Mouse (Mus musculus) neural tube, embryonic 12.5 days (tissue): ENCODE data around the gene Kdm5a. TPM values are rescaled to one million over a fixed set of nuclear protein-coding genes. Genes with fewer than 3 reads are reported as not detected.

Experiments used
- ATAC-seq: fragments of 200-750 bp; cut with Nextera tagmentation; 2 replicates; pipeline ENCODE4 v1.8.0; 2017; ENCODE audit warnings: low read depth, mild to moderate bottlenecking, moderate TSS enrichment, moderate library complexity; ENCODE audit not compliant: low FRiP score
- H3K27ac ChIP-seq: fragments of 300-500 bp; sonication (generic); 2 replicates; pipeline ENCODE4 v1.5.1; 2016
- H3K27me3 ChIP-seq: fragments of 300-500 bp; sonication (generic); replicated peaks from 2 replicates; pipeline ENCODE4 v1.6.1; 2016; ENCODE audit warnings: mild to moderate bottlenecking
- H3K36me3 ChIP-seq: fragments of 300-500 bp; sonication (generic); 2 replicates; pipeline ENCODE4 v1.6.1; 2016; ENCODE audit warnings: mild to moderate bottlenecking
- H3K4me1 ChIP-seq: fragments of 300-500 bp; sonication (generic); 2 replicates; pipeline ENCODE4 v1.6.1; 2016
- H3K4me2 ChIP-seq: fragments of 300-500 bp; sonication (generic); replicated peaks from 2 replicates; pipeline ENCODE4 v1.6.1; 2016; ENCODE audit warnings: mild to moderate bottlenecking
- H3K4me3 ChIP-seq: fragments of 300-500 bp; sonication (generic); 2 replicates; pipeline ENCODE4 v1.5.1; 2016
- H3K9ac ChIP-seq: fragments of 300-500 bp; sonication (generic); 2 replicates; pipeline ENCODE4 v1.6.1; 2016; ENCODE audit warnings: mild to moderate bottlenecking
- H3K9me3 ChIP-seq: fragments of 300-500 bp; sonication (generic); 2 replicates; pipeline ENCODE4 v1.6.1; 2016; ENCODE audit warnings: mild to moderate bottlenecking
- WGBS: fragments of 180-500 bp; shearing (Covaris S2); methylation state at CpG from one replicate; pipeline ENCODE4 v1.1.7; 2016; 5-methylcytosine and 5-hydroxymethylcytosine counted together
- polyA plus RNA-seq: library from polyadenylated mRNA; unstranded; fragments of >200 nt; fragmentation: Nextera tagmentation; extraction: Ambion mirVana; gene quantifications from 2 replicates; pipeline ENCODE4 v1.2.1, GENCODE M21; 2016

Gene Kdm5a
- polyA plus RNA-seq, 1 experiment from 2014 or later, result 51.4 TPM

DNA sequence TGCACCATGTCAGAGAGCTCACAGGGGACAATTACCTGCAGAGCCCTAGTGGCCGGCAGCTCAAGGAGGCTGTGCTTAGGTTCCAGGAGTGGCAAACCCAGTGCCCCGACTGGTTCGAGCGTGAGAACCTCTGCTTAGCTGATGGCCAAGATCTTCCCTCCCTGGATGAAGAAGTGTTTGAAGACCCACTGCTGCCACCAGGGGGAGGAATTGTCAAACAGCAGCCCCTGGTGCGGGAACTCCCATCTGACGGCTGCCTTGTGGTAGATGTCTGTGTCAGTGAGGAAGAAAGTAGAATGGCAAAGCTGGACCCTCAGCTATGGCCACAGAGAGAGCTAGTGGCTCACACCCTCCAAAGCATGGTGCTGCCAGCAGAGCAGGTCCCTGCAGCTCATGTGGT, 117.6 kb downstream of the Kdm5a start:
- ATAC-seq, result no peak
- peaks cover 30% of the 10 kb centered on the region for H3K36me3 ChIP-seq
- H3K9me3 ChIP-seq, result no peaks in the 10 kb centered on the region
- H3K4me3 ChIP-seq, result no peak overlapping the region
- no peak overlapping the region for H3K4me2 ChIP-seq
- WGBS, result 90% methylated on average over 6 of the region's 6 CpGs
- no peaks in the 10 kb centered on the region for H3K27me3 ChIP-seq
- no peak overlapping the region for H3K9ac ChIP-seq
- no peak overlapping the region for H3K27ac ChIP-seq
- no peaks in the 10 kb centered on the region for H3K4me1 ChIP-seq

DNA sequence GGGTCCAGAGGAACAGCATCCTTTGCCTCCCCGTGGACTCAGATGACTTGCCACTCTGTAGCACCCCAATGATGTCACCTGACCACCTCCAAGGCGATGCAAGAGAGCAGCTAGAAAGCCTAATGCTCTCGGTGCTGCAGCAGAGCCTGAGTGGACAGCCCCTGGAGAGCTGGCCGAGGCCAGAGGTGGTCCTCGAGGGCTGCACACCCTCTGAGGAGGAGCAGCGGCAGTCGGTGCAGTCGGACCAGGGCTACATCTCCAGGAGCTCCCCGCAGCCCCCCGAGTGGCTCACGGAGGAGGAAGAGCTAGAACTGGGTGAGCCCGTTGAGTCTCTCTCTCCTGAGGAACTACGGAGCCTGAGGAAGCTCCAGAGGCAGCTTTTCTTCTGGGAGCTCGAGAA, 118.1 kb downstream of the Kdm5a start:
- Histone ChIP-seq H3K4me2 (no peak overlapping the region), H3K36me3 (peaks cover 30% of the 10 kb centered on the region), H3K4me3 (no peak overlapping the region), H3K27me3 (no peaks in the 10 kb centered on the region), H3K9ac (no peak overlapping the region), H3K9me3 (no peaks in the 10 kb centered on the region), H3K27ac (no peak overlapping the region), H3K4me1 (no peaks in the 10 kb centered on the region)
- ATAC-seq, result no peak
- WGBS, result 90% methylated on average over 14 of the region's 14 CpGs

DNA sequence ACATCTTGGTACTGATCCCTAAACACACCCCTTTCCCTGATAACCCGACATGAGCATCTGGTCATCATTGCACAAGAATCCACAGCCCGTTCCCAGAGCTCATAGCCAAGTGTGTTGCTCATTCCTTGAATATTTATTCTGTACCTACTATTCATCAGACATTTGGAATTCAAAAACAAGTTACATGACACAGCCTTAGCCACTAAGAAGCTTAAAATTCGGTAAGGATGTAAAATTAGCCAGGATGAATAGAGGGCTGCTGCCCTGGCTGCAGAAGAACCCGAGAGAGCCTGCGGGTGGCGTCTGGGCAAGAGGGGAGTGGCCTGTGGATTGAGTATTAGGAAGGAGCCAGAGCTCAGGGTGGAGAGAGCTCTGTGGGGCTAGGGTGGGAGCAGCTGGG, 118.8 kb downstream of the Kdm5a start:
- no peaks in the 10 kb centered on the region for H3K9me3 ChIP-seq
- no peak overlapping the region for H3K4me3 ChIP-seq
- no peak for ATAC-seq
- H3K9ac ChIP-seq, result no peak overlapping the region
- no peaks in the 10 kb centered on the region for H3K4me1 ChIP-seq
- 43% methylated on average over 6 of the region's 6 CpGs for WGBS
- peaks cover 30% of the 10 kb centered on the region for H3K36me3 ChIP-seq
- no peaks in the 10 kb centered on the region for H3K27me3 ChIP-seq
- H3K27ac ChIP-seq, result no peak overlapping the region
- no peak overlapping the region for H3K4me2 ChIP-seq

DNA sequence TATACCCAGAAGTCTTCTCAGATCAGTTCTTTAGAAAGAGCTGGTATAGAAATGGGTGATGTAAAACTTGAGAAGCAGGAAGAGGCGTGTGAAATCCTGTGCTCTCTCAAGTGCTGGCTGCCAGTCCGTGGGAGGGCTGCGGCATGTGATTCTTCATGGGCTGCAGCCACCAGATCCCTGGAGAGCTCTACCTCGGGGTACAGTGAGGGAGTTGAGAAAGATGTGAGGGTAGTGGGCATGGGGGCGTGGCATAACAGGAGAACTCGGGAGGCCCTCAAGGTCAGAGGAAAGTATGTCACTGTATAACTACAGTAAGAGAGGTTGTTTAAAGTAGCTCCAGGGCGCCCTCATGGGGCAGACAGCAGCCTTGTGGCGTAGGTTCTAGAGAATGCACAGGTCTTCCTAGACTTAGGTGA, 119.3 kb downstream of the Kdm5a start:
- 37% methylated on average over 8 of the region's 8 CpGs for WGBS

DNA sequence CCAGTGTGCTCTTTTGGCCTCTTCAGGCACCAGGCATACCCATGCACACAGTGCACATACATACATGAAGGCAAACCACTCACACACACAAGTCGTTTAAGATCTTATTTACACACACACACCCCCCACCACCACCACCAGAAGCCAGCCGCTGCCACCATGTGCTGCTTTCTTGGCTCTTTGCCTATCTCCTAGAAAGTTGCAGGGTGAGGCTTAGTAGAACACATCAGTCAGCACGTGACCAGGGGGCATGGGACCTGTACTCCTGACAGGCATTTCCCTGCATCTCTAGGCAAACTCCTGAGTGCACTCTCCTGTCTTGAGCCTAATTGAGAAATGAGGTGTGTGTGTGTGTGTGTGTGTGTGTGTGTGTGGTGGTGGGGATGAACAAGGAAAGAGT, 121.1 kb downstream of the Kdm5a start:
- H3K9ac ChIP-seq, result no peak overlapping the region
- no peak for ATAC-seq
- no peak overlapping the region for H3K4me2 ChIP-seq
- no peak overlapping the region for H3K4me3 ChIP-seq
- peaks cover 18% of the 10 kb centered on the region for H3K36me3 ChIP-seq
- 89% methylated on average over 3 of the region's 3 CpGs for WGBS
- peaks cover 6% of the 10 kb centered on the region for H3K4me1 ChIP-seq
- no peaks in the 10 kb centered on the region for H3K27me3 ChIP-seq
- no peak overlapping the region for H3K27ac ChIP-seq
- no peaks in the 10 kb centered on the region for H3K9me3 ChIP-seq

More for the DNA sequence above, 119.3 kb downstream of the Kdm5a start:
- no peak overlapping the region for H3K4me2 ChIP-seq
- H3K27ac ChIP-seq, result no peak overlapping the region
- H3K4me1 ChIP-seq, result no peaks in the 10 kb centered on the region
- H3K9me3 ChIP-seq, result no peaks in the 10 kb centered on the region
- peaks cover 26% of the 10 kb centered on the region for H3K36me3 ChIP-seq
- no peaks in the 10 kb centered on the region for H3K27me3 ChIP-seq
- peak; percentile 39 for ATAC-seq
- no peak overlapping the region for H3K9ac ChIP-seq
- no peak overlapping the region for H3K4me3 ChIP-seq

DNA sequence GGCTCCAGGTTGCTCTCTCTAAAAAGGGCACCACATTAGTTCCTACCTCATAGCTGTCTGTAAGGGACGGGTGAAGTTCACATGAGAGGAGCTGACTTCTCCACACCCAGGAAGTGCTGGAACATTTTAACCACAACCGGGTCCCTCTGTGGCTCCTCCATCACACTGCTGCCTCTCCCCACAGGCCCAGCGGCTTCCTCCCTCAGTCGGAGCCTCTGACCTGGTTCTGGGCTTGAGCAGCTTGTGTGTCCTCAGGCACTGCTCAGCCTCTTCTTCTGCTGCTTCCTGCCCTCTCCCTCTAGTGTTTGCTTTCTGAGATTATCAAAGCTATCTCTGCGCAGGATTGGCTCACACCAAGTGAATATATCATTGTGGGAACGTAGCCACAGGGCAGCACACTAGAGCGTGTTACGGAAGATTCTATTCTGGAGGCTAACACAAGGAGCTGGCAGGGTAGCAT, 122.2 kb downstream of the Kdm5a start:
- Histone ChIP-seq H3K27me3 (no peaks in the 10 kb centered on the region), H3K4me1 (peaks cover 15% of the 10 kb centered on the region), H3K27ac (no peak overlapping the region), H3K9me3 (no peaks in the 10 kb centered on the region), H3K9ac (no peak overlapping the region), H3K36me3 (peaks cover 11% of the 10 kb centered on the region), H3K4me2 (no peak overlapping the region), H3K4me3 (no peak overlapping the region)
- 69% methylated on average over 8 of the region's 8 CpGs for WGBS
- ATAC-seq, result no peak

DNA sequence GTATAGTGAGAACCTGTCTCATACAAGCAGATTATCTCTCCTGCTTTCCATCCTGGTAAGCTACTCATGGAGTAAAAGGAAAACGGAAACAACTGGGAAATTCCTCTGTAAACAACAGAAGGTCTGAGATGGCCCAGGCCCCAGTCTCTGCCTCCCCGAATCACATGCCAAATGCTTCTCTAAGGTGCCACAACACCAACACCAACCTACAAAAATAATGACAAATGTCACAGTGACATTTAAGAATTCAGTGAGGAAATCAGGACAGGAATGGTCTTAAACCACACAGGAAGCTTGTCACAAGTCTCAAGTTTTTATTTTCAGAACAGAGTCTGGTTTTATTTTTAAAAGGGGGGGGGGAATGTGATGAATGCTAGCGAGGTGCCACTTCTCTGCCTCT, 124.7 kb downstream of the Kdm5a start:
- Histone ChIP-seq H3K4me1 (peaks cover 40% of the 10 kb centered on the region), H3K27me3 (peaks cover 16% of the 10 kb centered on the region), H3K27ac (no peak overlapping the region), H3K9me3 (no peaks in the 10 kb centered on the region), H3K36me3 (no peaks in the 10 kb centered on the region), H3K4me3 (no peak overlapping the region), H3K4me2 (no peak overlapping the region), H3K9ac (no peak overlapping the region)
- no peak for ATAC-seq
- WGBS, result 80% methylated on average over 3 of the region's 3 CpGs

DNA sequence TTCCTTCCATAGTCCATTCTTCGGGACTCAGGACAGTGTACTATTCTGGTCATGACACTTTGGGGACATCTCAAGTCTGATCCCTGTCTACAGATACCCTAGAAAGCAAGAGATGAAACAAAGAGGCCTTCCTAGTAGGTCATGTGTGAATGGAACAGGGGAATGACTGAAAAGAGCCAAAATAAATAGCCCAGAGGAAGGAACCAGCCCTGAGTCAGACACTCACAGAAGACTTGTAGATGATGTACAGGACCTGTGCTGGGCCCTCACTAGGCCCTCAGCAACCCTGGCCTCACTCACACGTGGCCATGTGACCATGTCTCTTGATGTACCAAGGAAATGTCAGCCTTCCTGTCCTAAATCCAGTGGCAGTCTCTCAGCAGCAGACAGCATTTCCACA, 125.5 kb downstream of the Kdm5a start:
- Histone ChIP-seq H3K36me3 (no peaks in the 10 kb centered on the region), H3K4me3 (no peak overlapping the region), H3K27ac (no peak overlapping the region), H3K4me2 (peak overlapping the region; percentile 86; the same call in 1 of the 2 replicates), H3K9ac (no peak overlapping the region), H3K9me3 (no peaks in the 10 kb centered on the region), H3K4me1 (peaks cover 43% of the 10 kb centered on the region), H3K27me3 (peaks cover 16% of the 10 kb centered on the region)
- 57% methylated on average over 2 of the region's 2 CpGs for WGBS
- no peak for ATAC-seq

DNA sequence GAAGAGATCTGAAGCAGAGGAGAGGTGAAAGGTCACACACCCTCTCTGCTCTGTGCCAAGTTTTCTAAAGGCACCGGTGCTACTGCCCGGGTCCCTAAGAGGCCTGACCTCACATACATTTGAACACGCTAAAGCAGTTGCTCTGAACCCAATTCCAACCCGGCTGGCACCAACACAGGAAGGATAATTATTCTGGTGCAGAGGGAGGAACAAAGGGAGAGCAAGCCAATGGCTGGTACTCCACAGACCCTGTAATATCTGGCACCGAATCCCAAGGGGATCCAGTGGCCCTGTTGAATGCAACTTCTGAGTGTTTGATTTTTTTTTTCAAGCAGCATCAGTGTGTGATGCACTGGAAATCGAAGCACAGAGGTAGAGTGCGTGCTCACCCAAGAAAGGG, 127.1 kb downstream of the Kdm5a start:
- 46% methylated on average over 7 of the region's 7 CpGs for WGBS
- H3K27me3 ChIP-seq, result peaks cover 19% of the 10 kb centered on the region
- H3K4me1 ChIP-seq, result peaks cover 46% of the 10 kb centered on the region
- H3K4me2 ChIP-seq, result peak overlapping the region; percentile 86
- no peaks in the 10 kb centered on the region for H3K9me3 ChIP-seq
- H3K9ac ChIP-seq, result no peak overlapping the region
- no peaks in the 10 kb centered on the region for H3K36me3 ChIP-seq
- no peak overlapping the region for H3K4me3 ChIP-seq
- no peak for ATAC-seq
- no peak overlapping the region for H3K27ac ChIP-seq

DNA sequence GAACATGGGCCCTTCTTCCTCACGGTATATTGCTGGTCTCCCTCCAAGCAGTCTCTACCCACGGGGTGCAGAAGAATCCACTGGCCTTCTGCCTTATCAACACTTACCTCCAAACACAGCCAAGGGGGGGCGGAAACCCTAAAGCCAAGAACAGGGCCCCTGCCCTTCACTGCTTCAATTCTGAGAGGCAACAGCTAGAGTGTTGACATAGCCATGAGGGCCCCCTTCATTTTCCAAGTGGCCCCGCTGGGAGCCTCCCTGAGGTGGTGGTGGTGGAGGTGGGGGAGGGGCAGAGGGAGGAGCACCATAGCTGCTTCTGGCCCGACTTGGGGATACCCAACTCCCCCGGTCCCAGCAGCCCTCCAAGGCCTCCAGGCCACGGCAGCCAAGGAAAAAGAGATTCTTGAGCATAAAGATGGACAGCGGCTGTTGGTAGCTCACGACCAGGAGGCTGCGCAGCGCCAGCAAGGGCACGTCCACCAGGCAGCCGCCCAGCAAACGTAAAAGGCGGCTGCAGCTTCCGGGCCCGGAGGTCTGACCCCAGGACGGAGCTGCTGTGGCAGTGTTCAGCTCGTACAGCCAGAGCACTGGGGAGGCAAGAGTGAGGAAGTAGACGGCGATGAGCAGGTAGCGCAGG, 128.1 kb downstream of the Kdm5a start:
- H3K4me3 ChIP-seq, result peak overlapping the region; percentile 81
- H3K36me3 ChIP-seq, result no peaks in the 10 kb centered on the region
- no peaks in the 10 kb centered on the region for H3K9me3 ChIP-seq
- no peak overlapping the region for H3K27ac ChIP-seq
- ATAC-seq, result no peak
- H3K4me1 ChIP-seq, result peaks cover 52% of the 10 kb centered on the region
- 12% methylated on average over 22 of the region's 22 CpGs for WGBS
- H3K9ac ChIP-seq, result peak overlapping the region; percentile 88
- peak overlapping the region; percentile 86 for H3K4me2 ChIP-seq
- peaks cover 19% of the 10 kb centered on the region for H3K27me3 ChIP-seq

DNA sequence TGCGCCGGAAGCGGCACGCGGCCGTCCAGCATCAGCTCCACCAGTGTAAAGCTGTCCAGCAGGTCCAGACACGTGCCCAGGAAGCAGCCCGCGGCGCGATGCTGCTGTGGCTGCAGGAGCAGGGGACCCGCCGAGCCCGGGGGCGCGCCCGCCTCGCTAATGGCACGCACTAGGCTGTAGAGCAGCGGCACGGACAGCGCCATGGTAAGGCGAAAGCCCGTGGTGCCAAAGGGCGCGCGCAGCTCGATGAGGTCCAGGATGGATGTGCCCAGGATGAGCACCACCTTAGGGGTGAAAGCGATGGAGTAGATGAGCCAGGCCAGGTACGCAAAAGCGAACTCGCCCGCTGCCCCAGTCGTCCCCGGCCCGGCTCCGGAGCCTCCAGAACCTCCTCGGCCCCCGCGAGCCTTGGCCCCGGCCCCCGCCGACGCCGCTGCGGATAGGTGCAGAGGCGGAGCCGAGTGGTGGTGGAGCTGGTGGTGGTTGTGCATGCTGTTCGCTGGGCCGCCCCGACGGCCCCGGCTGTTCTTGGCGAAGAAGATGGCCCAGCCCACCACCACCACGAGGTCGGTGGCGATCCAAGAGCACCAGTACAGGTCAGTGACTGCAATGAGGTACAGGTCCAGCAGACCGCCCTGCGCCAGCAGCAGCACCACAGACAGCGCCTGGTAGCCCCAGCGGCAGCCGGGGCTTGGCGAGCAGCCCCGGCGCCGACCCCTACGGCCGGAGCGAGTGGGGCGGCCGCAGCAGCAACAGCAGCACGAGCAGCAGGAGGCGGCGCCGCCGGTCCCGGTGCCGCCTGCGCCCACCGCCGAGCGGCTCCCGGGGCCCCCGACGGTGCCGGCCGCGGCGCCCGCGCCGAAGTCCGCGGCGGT, 128.8 kb downstream of the Kdm5a start:
- H3K27me3 ChIP-seq, result peaks cover 19% of the 10 kb centered on the region
- peak overlapping the region; percentile 81 for H3K4me3 ChIP-seq
- peaks cover 52% of the 10 kb centered on the region for H3K4me1 ChIP-seq
- no peaks in the 10 kb centered on the region for H3K36me3 ChIP-seq
- H3K4me2 ChIP-seq, result peak overlapping the region; percentile 86
- peak overlapping the region; percentile 95; the same call in 1 of the 2 replicates for H3K27ac ChIP-seq
- ATAC-seq, result peak; percentile 25; the same call in 1 of the 2 replicates
- peak overlapping the region; percentile 88 for H3K9ac ChIP-seq
- under 1% methylated on average over 79 of the region's 95 CpGs for WGBS
- no peaks in the 10 kb centered on the region for H3K9me3 ChIP-seq

DNA sequence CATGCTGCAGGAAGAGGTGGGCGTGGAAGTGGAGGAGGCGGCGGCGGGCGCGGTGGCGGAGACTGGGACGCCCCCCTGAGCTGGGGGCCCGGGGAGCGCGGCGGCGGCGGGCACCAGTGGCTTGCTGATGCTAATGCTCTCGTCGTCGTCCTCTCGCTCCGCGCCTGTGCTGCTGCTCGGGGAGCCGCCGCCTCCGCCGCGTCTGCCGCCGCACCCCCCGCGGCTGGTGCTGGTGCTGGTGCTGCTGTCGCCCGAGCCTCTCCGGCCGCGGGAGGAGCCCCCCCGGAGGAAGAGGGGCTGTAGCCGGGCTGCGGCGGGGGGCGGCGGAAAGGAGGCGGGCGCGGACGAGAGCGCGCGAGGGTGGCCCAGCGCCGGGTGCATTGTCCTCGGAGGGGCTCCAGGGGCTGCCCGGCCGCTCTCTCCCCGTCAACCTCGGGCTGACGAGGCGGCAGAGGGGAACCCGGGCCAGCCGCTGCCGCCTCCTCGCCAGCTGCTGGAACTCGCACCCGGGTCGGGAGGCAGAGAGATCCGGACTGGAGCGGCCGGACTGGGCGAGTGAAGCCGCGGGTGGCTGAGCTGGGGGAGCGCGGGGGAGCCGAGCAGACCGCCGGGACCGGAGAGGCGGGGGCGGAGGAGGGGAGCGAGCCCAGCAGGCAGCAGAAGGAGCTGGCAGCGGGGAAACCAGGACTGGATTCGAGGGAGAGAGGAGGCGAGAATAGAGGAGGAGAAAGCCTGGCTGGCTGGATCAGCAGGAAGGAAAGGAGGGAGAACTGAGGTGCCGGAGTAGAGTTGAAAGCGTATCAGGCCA, 129.7 kb downstream of the Kdm5a start, which contains the start of gene Tmem121b:
Tmem121b (minus strand) TSS at position 434 of the 808 bp plus-strand sequence.
- Histone ChIP-seq H3K27ac (peak within 1 kb of the TSS; percentile 95), H3K27me3 (peaks cover 19% of the 10 kb centered on the region), H3K4me3 (peak within 1 kb of the TSS; percentile 81), H3K4me2 (peak within 1 kb of the TSS; percentile 86), H3K9me3 (no peaks in the 10 kb centered on the region), H3K36me3 (no peaks in the 10 kb centered on the region), H3K4me1 (peaks cover 52% of the 10 kb centered on the region), H3K9ac (peak within 1 kb of the TSS; percentile 88)
- WGBS, result under 1% methylated on average over 75 of the region's 84 CpGs
- peak; percentile 88 for ATAC-seq
